Mouse (Mus musculus) heart, postnatal 0 days (tissue): ENCODE measurements at regions not wholly inside any gene's neighbourhood (a gene's known extent, or its start where the extent isn't known, plus 50 kb on each side); places are given as distances from the start of the nearest gene placed in this dataset.

Experiments
- ATAC-seq: fragments of 200-750 bp; cut with Nextera tagmentation; 2 replicates; pipeline ENCODE4 v1.8.0; 2017; ENCODE audit warnings: low read depth, moderate number of reproducible peaks, moderate library complexity; ENCODE audit not compliant: insufficient read depth
- DNase-seq: peaks from one replicate; pipeline ENCODE4 v3.0.0-alpha.2; 2016; ENCODE audit warnings: low spot score
- H3K27ac ChIP-seq: fragments of 300-500 bp; sonication (generic); 2 replicates; pipeline ENCODE4 v1.5.1; 2014; ENCODE audit warnings: low read depth, mild to moderate bottlenecking
- H3K27me3 ChIP-seq: fragments of 300-500 bp; sonication (generic); 2 replicates; pipeline ENCODE4 v1.6.1; 2014; ENCODE audit warnings: low read length, mixed read lengths; ENCODE audit not compliant: control insufficient read depth, insufficient read depth
- H3K36me3 ChIP-seq: fragments of 300-500 bp; sonication (generic); replicated peaks from 2 replicates; pipeline ENCODE4 v1.6.1; 2014; ENCODE audit warnings: low read length, mixed read lengths; ENCODE audit not compliant: control insufficient read depth, insufficient read depth
- H3K4me1 ChIP-seq: fragments of 300-500 bp; sonication (generic); 2 replicates; pipeline ENCODE4 v1.6.1; 2014; ENCODE audit warnings: antibody characterized with exemption; ENCODE audit not compliant: control insufficient read depth, insufficient read depth
- H3K4me2 ChIP-seq: fragments of 300-500 bp; sonication (generic); 2 replicates; pipeline ENCODE4 v1.6.1; 2014; ENCODE audit warnings: low read depth, mild to moderate bottlenecking, low read length, moderate library complexity
- H3K4me3 ChIP-seq: fragments of 300-500 bp; sonication (generic); 2 replicates; pipeline ENCODE4 v1.5.1; 2014; ENCODE audit warnings: low read depth, low read length
- H3K9ac ChIP-seq: fragments of 300-500 bp; sonication (generic); replicated peaks from 2 replicates; pipeline ENCODE4 v1.6.1; 2014; ENCODE audit warnings: low read depth, low read length, mixed read lengths
- H3K9me3 ChIP-seq: fragments of 300-500 bp; sonication (generic); replicated peaks from 2 replicates; pipeline ENCODE4 v1.6.1; 2016; ENCODE audit warnings: low read length; ENCODE audit not compliant: control insufficient read depth
- CTCF ChIP-seq: IDR thresholded peaks from 2 replicates; pipeline ENCODE4 v1.5.1; 2016; ENCODE audit warnings: antibody characterized with exemption, control low read depth, low read depth
- EP300 ChIP-seq: IDR thresholded peaks from 2 replicates; pipeline ENCODE4 v1.6.1; 2016; ENCODE audit warnings: antibody characterized with exemption, low read depth
- WGBS: fragments of 180-500 bp; shearing (Covaris S2); extraction: QIAGEN DNeasy Blood & Tissue Kit; methylation state at CpG from one replicate; pipeline ENCODE4 v1.1.7; 2014; 5-methylcytosine and 5-hydroxymethylcytosine counted together

DNA sequence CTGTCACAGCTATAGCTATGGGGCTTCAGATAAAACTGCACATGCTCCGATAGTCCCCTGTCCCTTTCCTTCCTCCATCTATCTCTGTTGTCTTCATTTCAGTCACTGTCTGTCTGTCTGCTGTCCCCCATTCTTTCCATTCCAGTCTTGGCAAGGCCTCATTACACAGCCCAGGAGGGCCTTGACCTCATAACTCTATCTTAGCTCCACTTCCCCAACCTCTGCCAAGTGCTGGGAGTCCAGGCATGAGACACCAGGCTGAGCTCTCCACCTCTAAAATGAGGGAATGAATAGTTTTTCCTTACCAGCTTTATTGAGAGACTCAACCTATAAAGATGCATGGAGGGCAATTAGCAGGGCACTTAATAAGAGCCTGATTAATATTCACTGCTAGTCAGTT is 76.0 kb upstream of the Frmd4a start:
- Histone ChIP-seq H3K27ac (no peak overlapping the region), H3K4me2 (no peak overlapping the region), H3K4me1 (no peaks in the 10 kb centered on the region), H3K27me3 (no peaks in the 10 kb centered on the region), H3K36me3 (no peaks in the 10 kb centered on the region), H3K4me3 (no peak overlapping the region), H3K9ac (no peak overlapping the region), H3K9me3 (no peaks in the 10 kb centered on the region)
- no peak for TF ChIP-seq CTCF
- TF ChIP-seq EP300: no peak
- DNase-seq: no peak
- no peak for ATAC-seq
- 79% methylated on average over 1 of the region's 1 CpGs for WGBS

DNA sequence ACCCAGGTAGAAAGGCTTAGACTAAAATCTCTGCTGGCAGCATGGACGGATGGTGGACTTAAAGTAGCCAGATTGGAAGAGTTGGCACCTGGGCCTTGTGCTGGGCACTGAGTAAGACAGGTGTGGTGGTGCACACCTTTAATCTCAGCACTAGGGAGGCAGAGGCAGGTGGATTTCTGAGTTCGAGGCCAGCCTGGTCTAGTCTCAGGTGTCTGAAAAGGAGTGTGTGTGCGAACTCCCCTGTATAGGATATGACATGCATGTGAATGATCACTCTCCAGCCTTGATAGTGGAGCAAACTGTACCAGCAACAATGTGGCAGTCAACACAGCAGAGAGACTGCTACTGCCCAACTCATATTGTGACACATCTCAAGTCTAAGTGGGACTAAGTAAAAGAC is 70.1 kb upstream of the Frmd4a start:
- Histone ChIP-seq H3K27ac (no peak overlapping the region), H3K4me3 (no peak overlapping the region), H3K36me3 (no peaks in the 10 kb centered on the region), H3K4me1 (no peaks in the 10 kb centered on the region), H3K27me3 (no peaks in the 10 kb centered on the region), H3K9me3 (no peaks in the 10 kb centered on the region), H3K4me2 (no peak overlapping the region), H3K9ac (no peak overlapping the region)
- DNase-seq (no peak), ATAC-seq (no peak)
- TF ChIP-seq CTCF: no peak
- TF ChIP-seq EP300: no peak
- 69% methylated on average over 3 of the region's 3 CpGs for WGBS

DNA sequence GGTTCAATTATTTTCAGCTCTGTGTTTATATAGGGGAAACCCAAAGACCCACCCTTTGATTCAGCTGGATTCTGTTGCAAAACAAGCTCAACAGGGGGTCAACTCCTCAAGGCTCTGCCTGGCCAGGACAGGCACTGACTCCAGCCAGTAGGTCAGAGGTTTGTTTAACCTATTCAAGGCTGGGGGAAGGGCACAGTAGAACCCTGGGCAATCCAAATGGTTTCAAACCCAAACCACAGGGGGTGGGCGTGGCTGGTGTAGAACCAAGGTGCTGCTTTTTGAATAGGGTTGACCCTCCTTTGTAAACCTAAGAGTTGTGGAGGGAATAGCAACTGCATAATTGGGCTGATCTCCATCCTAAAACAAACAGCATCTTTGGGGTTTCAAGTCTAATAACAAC is 69.2 kb upstream of the Frmd4a start:
- H3K4me3 ChIP-seq: no peak overlapping the region
- H3K9me3 ChIP-seq: no peaks in the 10 kb centered on the region
- H3K4me2 ChIP-seq: no peak overlapping the region
- DNase-seq (no peak), ATAC-seq (no peak)
- no peaks in the 10 kb centered on the region for H3K27me3 ChIP-seq
- no peak overlapping the region for H3K27ac ChIP-seq
- no peaks in the 10 kb centered on the region for H3K4me1 ChIP-seq
- H3K36me3 ChIP-seq: no peaks in the 10 kb centered on the region
- no peak for TF ChIP-seq CTCF
- no peak for TF ChIP-seq EP300
- no peak overlapping the region for H3K9ac ChIP-seq
- WGBS: 45% methylated on average over 1 of the region's 1 CpGs

DNA sequence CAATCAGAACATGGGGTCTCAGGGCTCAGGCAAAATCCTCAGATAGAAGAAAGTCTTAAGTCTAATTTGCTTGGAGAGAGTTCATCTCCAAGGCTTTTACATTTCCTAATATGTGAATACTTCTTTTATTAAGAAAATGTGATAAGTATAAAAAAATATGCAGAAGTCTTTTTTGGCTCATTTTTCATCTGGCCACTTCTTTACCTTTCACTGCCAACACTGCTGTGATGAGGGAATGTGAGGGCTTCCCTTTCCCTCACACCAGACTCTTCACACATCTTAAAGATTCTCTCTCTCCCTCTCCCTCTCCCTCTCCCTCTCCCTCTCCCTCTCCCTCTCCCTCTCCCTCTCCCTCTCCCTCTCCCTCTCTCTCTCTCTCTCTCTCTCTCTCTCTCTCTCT is 60.0 kb upstream of the Frmd4a start:
- Histone ChIP-seq H3K4me2 (no peak overlapping the region), H3K9ac (no peak overlapping the region), H3K9me3 (no peaks in the 10 kb centered on the region; the same call in 1 of the 2 replicates), H3K4me3 (no peak overlapping the region), H3K4me1 (no peaks in the 10 kb centered on the region), H3K27ac (no peak overlapping the region), H3K36me3 (no peaks in the 10 kb centered on the region), H3K27me3 (no peaks in the 10 kb centered on the region)
- DNase-seq: no peak
- no peak for TF ChIP-seq EP300
- no peak for TF ChIP-seq CTCF
- ATAC-seq: no peak

DNA sequence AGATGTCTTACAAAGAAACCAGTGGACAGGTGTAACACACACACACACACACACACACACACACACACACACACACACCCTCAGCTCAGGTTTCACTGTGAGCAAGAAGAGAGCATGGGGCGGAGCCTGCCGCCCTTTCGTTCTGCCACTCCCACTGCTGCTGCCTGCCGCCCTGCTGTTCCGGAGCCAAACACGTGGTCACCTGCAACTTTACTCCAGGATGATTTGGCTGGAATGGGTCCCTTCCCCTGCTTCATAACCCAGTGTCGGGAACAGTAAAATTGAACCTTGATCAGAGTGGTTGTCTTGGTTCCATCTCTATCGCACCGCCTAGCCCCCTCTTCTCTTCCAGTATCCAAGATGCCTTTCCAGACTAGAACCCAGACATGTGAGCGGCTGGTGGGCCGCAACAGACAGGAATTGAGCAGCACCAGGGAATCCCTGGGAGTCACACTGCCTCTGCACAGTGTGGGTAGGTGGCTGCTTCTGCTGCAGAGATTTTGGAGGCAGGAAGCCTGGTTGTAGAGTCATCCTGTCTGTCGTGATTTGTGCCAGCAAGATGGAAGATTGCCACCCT is 59.4 kb upstream of the Frmd4a start:
- WGBS: 23% methylated on average over 12 of the region's 12 CpGs
- no peak overlapping the region; the same call in 1 of the 2 replicates for H3K4me2 ChIP-seq
- TF ChIP-seq EP300 (no peak), CTCF (no peak)
- H3K4me3 ChIP-seq: no peak overlapping the region
- ATAC-seq (no peak; the same call in 1 of the 2 replicates), DNase-seq (no peak)
- H3K27ac ChIP-seq: no peak overlapping the region
- no peak overlapping the region for H3K9ac ChIP-seq
- H3K36me3 ChIP-seq: no peaks in the 10 kb centered on the region
- H3K4me1 ChIP-seq: no peaks in the 10 kb centered on the region
- H3K27me3 ChIP-seq: no peaks in the 10 kb centered on the region
- H3K9me3 ChIP-seq: no peaks in the 10 kb centered on the region; the same call in 1 of the 2 replicates

DNA sequence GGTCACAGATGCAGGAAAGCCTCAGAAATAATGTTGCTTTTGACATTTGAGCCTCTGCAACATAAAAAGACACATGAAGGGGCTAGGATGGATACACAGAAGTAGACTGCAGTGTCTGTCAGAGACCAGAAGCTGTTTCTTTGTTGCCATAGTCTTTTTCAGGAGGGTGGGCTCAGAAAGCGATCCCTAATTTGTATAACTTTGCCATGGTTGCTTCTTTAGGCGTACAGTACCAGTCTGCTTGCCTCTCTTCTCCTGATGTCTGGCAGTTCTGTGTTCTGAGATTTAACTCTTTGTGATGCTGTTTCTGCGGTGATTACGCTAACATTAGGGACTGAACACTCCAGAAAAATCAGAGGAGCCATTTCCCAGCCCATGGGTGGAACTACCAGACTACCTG is 58.8 kb upstream of the Frmd4a start:
- DNase-seq (no peak), ATAC-seq (no peak)
- Histone ChIP-seq H3K9me3 (no peaks in the 10 kb centered on the region; the same call in 1 of the 2 replicates), H3K27ac (no peak overlapping the region), H3K4me1 (no peaks in the 10 kb centered on the region), H3K9ac (no peak overlapping the region), H3K27me3 (no peaks in the 10 kb centered on the region), H3K36me3 (no peaks in the 10 kb centered on the region), H3K4me3 (no peak overlapping the region), H3K4me2 (no peak overlapping the region)
- WGBS: 79% methylated on average over 4 of the region's 4 CpGs
- TF ChIP-seq CTCF (no peak), EP300 (no peak)
